Mouse (Mus musculus): Measurements from ENCODE around the gene Trio. TPM values are rescaled to one million over a fixed set of nuclear protein-coding genes. Genes with fewer than 3 reads are reported as not detected.

Gene Trio
- total RNA-seq, 2 experiments from 2014 or later = 26.4 to 32.8 TPM

GRCm38 (mm10) chr15:27789325-27789724 lies 236.3 kb downstream of the Trio start:
- DNase-seq = no peak
- intact Hi-C loops (cut with DNase I) = no loop called here

- DNase-seq = peak in 1 of 2 experiments; percentile 41
Measured at GRCm38 (mm10) chr15:27788122-27788759, 237.4 kb downstream of the Trio start.

GRCm38 (mm10) chr15:27787151-27787550 lies 238.5 kb downstream of the Trio start:
- DNase-seq = no peak
- intact Hi-C loops (cut with DNase I) = no loop called here

More at GRCm38 (mm10) chr15:27788122-27788759, 237.4 kb downstream of the Trio start:
- intact Hi-C loops (cut with DNase I) = no loop called here

GRCm38 (mm10) chr15:27786418-27786817 lies 239.2 kb downstream of the Trio start:
- intact Hi-C loops (cut with DNase I) = no loop called here
- no peak for DNase-seq

- DNase-seq = no peak
- intact Hi-C loops (cut with DNase I) = no loop called here
Measured at GRCm38 (mm10) chr15:27785280-27786001, 240.2 kb downstream of the Trio start.

GRCm38 (mm10) chr15:27784126-27784563 lies 241.5 kb downstream of the Trio start:
- DNase-seq = no peak
- intact Hi-C loops (cut with DNase I) = no loop called here

- DNase-seq = no peak
- intact Hi-C loops (cut with DNase I) = no loop called here
Measured at GRCm38 (mm10) chr15:27783541-27784125, 242.0 kb downstream of the Trio start.

- DNase-seq = no peak
- intact Hi-C loops (cut with DNase I) = no loop called here
Measured at GRCm38 (mm10) chr15:27783092-27783491, 242.6 kb downstream of the Trio start.

GRCm38 (mm10) chr15:27782383-27783036 lies 243.1 kb downstream of the Trio start:
- intact Hi-C loops (cut with DNase I) = no loop called here
- no peak for DNase-seq

GRCm38 (mm10) chr15:27779827-27780226 lies 245.8 kb downstream of the Trio start:
- intact Hi-C loops (cut with DNase I) = no loop called here

GRCm38 (mm10) chr15:27779398-27779797 lies 246.2 kb downstream of the Trio start:
- intact Hi-C loops (cut with DNase I) = no loop called here
- no peak for DNase-seq

More at GRCm38 (mm10) chr15:27779827-27780226, 245.8 kb downstream of the Trio start:
- DNase-seq = no peak

GRCm38 (mm10) chr15:27778256-27778655 lies 247.4 kb downstream of the Trio start:
- intact Hi-C loops (cut with DNase I) = no loop called here
- DNase-seq = no peak

GRCm38 (mm10) chr15:27777455-27778190 lies 248.0 kb downstream of the Trio start:
- intact Hi-C loops (cut with DNase I) = no loop called here
- DNase-seq = no peak

GRCm38 (mm10) chr15:27774481-27774880 lies 251.2 kb downstream of the Trio start:
- DNase-seq = no peak
- intact Hi-C loops (cut with DNase I) = no loop called here

GRCm38 (mm10) chr15:27772125-27772627 lies 253.5 kb downstream of the Trio start:
- DNase-seq = no peak
- intact Hi-C loops (cut with DNase I) = no loop called here

GRCm38 (mm10) chr15:27771581-27771980 lies 254.1 kb downstream of the Trio start:
- intact Hi-C loops (cut with DNase I) = no loop called here
- peak in 1 of 2 experiments; percentile 47 for DNase-seq

- no peak for DNase-seq
- intact Hi-C loops (cut with DNase I) = no loop called here
Measured at GRCm38 (mm10) chr15:27770513-27771196, 255.0 kb downstream of the Trio start.

- no peak for DNase-seq
- intact Hi-C loops (cut with DNase I) = no loop called here
Measured at GRCm38 (mm10) chr15:27761416-27761815, 264.2 kb downstream of the Trio start.

- DNase-seq = peak in 1 of 2 experiments; percentile 1
- intact Hi-C loops (cut with DNase I) = no loop called here
Measured at GRCm38 (mm10) chr15:27760655-27761054, 265.0 kb downstream of the Trio start.

Data from gastrocnemius, postnatal 36 days (tissue).